Mouse (Mus musculus): ENCODE data around the gene Atf4.

The Atf4 gene

GRCm38 (mm10) chr15:80254847-80255645 is at the start of gene Atf4:
Atf4 (plus strand) TSS chr15:80255184.
- DNase-seq = peak; percentile 99

GRCm38 (mm10) chr15:80206057-80206565 is 48.9 kb upstream of the Atf4 start:
- no peak for DNase-seq

DNA sequence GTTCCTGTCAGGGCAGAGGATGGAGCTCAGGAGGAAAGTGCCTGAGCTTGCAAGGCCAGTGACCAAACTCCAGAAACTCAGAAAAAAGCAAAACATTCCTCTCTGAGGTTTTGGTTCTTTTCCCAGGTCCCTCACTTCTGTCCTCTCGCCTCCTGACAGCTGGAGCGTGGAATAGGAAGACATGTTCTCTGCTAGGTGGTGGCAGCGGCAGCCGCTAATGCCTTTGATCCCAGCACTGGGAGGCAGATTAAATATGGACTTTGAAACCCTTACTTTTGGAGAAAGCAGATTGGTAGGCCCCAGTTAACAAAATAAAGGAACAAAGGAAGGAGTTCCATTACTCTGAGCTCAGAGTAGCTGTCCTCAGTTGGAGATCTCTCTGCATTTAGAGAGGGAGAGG is 46.5 kb upstream of the Atf4 start:
- peak; percentile 68 for DNase-seq

DNA sequence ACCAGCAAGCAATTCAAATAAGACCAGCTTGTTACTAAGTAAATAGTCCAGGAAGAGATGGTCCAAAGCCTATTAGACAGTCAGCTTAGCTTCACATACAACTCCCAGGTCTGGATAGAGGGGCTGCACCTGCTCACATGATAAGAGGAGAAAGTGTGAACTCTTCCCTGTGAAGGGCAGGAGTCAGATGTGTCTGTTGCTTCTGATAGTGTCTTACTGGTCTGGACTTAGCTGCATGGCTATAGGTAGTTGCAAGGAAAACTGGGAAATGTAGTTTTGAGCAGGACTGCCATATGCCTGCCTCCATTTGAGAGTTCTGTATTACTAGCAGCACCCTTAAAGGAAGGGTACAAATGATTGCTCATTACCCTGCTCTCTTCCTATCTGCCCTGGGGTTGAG is 41.3 kb upstream of the Atf4 start:
- DNase-seq = no peak

DNA sequence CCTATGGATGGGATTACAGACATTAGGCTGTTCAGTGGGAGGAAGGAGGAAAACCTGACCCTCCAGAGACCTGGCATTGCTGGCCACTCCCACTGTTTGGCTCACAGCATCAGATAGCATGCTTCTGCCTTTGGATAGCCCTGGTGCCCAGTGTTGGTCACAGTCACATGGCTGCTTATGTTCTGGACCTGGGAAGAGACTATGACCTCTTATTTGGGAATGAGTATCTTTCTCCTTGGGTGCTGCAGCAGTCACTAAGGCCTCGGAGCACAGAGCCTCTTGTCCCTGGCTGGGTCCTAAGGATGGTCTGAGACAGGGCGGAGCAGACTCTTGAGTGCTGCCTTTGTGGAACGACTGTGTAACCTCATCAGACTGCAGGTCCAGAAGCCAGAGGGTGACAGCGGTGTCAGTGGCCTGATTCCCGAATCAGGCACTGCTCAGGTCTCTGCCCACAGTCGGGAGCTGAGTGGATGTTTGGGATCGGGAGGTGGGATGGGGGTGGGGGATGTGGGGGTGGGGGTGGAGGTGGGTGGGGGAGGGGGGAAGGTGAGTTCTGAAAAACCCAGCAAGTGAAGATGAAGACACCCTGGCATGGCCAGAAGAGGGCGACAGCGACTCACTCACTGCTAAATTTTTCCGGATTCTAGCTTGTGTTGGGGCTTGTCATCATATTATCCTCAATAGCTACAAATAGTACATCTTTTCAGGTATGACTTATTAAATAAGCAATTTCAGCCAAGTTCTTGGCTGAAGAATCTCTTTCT is 39.1 kb upstream of the Atf4 start:
- DNase-seq = no peak

GRCm38 (mm10) chr15:80216480-80216820 is 38.5 kb upstream of the Atf4 start:
- DNase-seq = no peak

DNA sequence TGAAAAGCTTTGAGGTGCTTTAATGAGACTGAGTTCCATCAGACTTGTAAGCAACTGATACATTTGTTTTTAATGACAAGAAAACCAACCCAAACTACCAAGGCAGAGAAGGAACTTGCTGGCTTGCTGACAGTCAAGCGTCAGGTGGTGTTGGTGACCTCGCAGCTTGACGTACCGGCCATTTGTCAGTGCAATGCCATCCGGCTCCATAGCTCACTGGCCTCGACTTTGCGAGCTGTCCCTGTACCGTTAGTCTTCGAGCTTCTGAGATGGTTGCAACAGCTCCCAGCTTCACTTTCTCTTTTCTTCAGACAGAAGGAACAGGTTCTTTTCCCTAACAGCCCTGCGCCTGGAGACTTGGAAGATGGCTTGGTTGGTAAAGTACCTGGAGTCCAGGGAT is 37.5 kb upstream of the Atf4 start:
- DNase-seq = no peak

DNA sequence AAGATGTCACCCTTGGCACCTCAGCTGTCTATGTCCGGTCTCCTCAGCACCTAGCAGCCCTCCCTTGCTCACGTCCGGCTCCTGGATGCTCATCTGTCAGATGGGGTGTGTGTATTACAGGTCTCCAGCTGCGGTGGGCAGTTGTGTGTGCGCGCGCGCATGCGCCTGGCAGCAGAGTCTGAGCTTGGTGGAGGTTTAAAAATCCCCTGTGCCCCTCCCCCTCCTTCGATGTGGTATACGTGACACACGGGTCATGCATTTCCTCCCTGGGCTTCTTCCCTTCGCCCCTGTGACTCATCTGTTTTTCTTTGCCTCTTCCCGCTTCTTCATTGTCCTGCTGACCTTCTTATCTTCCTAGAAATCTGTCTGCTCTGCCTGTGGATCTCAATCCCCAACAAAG is 35.8 kb upstream of the Atf4 start:
- no peak for DNase-seq

GRCm38 (mm10) chr15:80219705-80220657 is 35.0 kb upstream of the Atf4 start:
- no peak for DNase-seq

DNA sequence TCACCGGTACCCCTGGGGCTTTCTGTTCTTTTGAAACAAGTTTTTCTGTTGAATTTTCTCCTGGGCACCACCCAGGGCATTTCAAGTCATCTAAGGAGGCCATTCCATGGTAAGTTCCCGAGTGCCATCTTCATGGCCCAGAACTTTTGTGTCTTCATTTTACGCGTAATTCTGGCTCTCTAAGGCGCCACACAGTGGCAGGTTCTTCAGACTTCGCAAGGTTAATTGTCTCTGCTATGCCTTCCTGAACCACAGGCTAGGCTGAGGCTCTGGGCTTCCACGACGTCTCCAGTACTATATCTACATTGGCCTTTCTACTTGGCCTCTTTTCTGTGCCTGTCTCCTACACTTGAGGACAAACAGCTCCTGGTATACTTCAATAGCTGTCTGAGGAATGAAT is 34.0 kb upstream of the Atf4 start:
- DNase-seq = no peak

GRCm38 (mm10) chr15:80223751-80224150 is 31.2 kb upstream of the Atf4 start:
- DNase-seq = no peak

- peak; percentile 57 for DNase-seq
Measured at GRCm38 (mm10) chr15:80225208-80225607, 29.8 kb upstream of the Atf4 start.

- DNase-seq = peak; percentile 42
Measured at GRCm38 (mm10) chr15:80225796-80226195, 29.2 kb upstream of the Atf4 start.

DNA sequence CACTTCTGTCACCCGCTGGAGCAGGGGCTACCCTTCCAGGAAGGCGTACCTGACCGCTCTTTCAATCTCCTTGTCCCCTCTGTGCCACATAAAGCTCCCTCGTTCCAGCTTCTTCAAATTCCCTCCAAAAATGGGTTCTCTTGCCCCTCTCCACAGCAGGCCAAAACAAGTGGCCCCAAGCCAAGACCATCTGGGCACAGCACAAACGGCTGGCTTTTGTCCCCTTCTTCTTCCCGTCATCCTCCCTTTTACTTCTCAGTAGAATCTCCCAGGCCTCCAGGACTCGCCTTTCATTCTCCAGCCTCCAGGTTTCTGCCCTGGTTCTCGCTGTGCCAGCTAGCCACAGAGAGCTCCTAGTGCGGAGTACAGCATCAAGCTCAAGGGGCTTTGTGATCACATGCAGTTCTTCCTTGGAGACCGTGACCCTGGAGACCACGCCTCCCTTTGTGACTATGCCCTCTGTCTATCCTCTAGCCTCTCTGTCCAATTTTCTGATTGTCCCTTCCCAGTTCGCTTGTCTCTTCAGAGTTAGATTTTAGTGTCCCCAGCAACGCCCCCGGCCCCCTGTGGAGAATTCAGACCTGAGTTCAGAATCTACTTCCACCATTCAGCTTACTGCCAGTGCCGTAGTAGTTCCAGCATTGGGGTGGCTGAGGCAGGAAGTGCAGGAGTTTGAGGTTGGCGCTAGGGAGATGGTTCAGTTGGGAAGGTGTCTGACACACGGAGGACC is 26.7 kb upstream of the Atf4 start:
- no peak for DNase-seq

- no peak for DNase-seq
Measured at GRCm38 (mm10) chr15:80232331-80232730, 22.7 kb upstream of the Atf4 start.

DNA sequence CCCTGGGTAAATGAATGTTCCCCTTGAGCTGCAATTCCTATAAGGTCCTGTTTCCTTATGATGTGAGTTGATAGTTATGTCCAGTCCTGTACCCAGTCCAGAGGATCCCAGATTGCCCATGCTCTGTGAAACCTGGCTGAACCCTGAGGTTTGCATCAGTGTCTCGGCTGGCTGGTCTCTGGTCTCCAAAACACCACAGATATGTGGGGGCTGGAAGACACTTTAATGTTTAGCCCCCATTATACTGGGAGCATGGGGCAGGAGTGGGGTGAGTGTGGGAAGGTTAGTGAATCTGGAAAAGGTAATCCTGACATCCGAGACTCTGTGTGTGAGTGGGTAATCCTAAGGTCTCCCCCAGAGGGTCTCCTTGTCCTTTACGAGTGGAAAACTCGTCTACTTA is 21.9 kb upstream of the Atf4 start:
- DNase-seq = no peak

DNA sequence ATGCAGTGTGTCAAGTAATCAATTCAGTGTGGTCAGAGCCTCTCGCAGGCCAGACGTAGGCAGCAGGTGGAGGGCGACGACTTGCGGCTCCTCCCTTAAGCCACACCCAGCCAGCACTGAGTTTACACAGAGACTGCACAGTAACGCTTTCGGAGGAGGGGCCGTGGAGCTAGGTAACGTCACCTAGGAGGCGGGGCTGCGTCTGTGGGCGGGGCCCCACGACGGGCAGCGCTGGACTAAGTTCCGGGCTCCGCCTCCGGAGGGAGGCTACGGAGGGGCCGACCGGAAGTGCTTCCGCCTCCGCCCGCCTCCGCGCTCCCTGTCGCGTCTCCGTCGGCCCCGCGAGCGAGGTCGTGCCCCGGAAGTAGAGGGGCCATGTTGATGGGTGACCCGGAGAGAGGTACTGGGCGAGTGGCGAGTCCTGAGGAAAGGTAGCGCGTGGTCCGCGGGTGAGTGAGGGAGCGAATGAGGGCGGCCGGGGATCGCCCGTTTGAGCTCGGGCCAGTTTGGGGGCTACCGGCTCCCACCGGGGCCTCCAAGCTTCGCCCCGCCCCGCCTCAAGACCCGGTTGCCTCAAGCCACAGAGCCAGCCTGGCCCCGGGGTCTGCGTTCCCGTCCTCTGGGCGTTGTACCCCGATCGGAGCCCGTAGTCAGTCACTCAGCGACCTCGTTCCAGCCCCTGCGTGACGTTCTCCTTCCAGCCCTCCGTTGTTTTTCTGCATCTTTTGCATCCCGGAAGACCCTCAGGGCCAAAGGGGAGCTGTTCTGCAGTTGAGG is 21.1 kb upstream of the Atf4 start, which contains the start of gene Mief1:
Gene Mief1 (plus strand): TSS at position 286 of the 777 bp plus-strand sequence.
- peak; percentile 99 for DNase-seq

- DNase-seq = no peak
Measured at GRCm38 (mm10) chr15:80235535-80235934, 19.4 kb upstream of the Atf4 start, which contains the start of gene AC140267.1. AC140267.1 (plus strand) TSS chr15:80235835.

- no peak for DNase-seq
Measured at GRCm38 (mm10) chr15:80248135-80248534, 6.8 kb upstream of the Atf4 start.

- no peak for DNase-seq
Measured at GRCm38 (mm10) chr15:80248596-80248995, 6.4 kb upstream of the Atf4 start.

- DNase-seq = no peak
Measured at GRCm38 (mm10) chr15:80249672-80250071, 5.3 kb upstream of the Atf4 start.

All from kidney, adult 11 months (tissue).